Mouse (Mus musculus): ENCODE data around the gene Lrrn1.

- no peak for TF ChIP-seq CTCF (IDR thresholded peaks at IDR 0.05; ENCODE audit: insufficient read depth, low read depth, low read length)
- TF ChIP-seq POLR2A (IDR thresholded peaks at IDR 0.05; ENCODE audit: insufficient read depth, low read depth, low read length), result no peak
These were observed 1.2 kb downstream of the Lrrn1 start for GRCm38 (mm10) chr6:107530621-107531285.
